Mouse (Mus musculus) hindbrain, embryonic 14.5 days (tissue): ENCODE data around the gene Adk. TPM values are rescaled to one million over a fixed set of nuclear protein-coding genes. Genes with fewer than 3 reads are reported as not detected.
"Not testable (repeated sequence)": the region's sequence is repeated elsewhere in the genome, so short reads cannot be mapped to it uniquely, and the experiment has no call there.

Source experiments
- ATAC-seq: fragments of 200-750 bp; cut with Nextera tagmentation; 2 replicates; pipeline ENCODE4 v1.8.0; 2017; ENCODE audit warnings: moderate number of reproducible peaks, mild to moderate bottlenecking, moderate TSS enrichment, moderate library complexity; ENCODE audit not compliant: low FRiP score
- DNase-seq: peaks from one replicate; pipeline ENCODE4 v3.0.0-alpha.2; 2015; ENCODE audit warnings: low spot score
- H3K27ac ChIP-seq: fragments of 300-500 bp; sonication (generic); 2 replicates; pipeline ENCODE4 v1.5.1; 2014; ENCODE audit warnings: mild to moderate bottlenecking, moderate library complexity
- H3K27me3 ChIP-seq: fragments of 300-500 bp; sonication (generic); 2 replicates; pipeline ENCODE4 v1.6.1; 2014; ENCODE audit warnings: mild to moderate bottlenecking, low read length, mixed read lengths; ENCODE audit not compliant: control insufficient read depth, insufficient read depth
- H3K36me3 ChIP-seq: fragments of 300-500 bp; sonication (generic); replicated peaks from 2 replicates; pipeline ENCODE4 v1.6.1; 2014; ENCODE audit not compliant: control insufficient read depth, insufficient read depth
- H3K4me1 ChIP-seq: fragments of 300-500 bp; sonication (generic); replicated peaks from 2 replicates; pipeline ENCODE4 v1.6.1; 2014; ENCODE audit warnings: antibody characterized with exemption, low read length, mixed read lengths; ENCODE audit not compliant: control insufficient read depth, insufficient read depth
- H3K4me2 ChIP-seq: fragments of 300-500 bp; sonication (generic); replicated peaks from 2 replicates; pipeline ENCODE4 v1.6.1; 2014; ENCODE audit warnings: mild to moderate bottlenecking, moderate library complexity
- H3K4me3 ChIP-seq: fragments of 300-500 bp; sonication (generic); replicated peaks from 2 replicates; pipeline ENCODE4 v1.5.1; 2014; ENCODE audit warnings: mild to moderate bottlenecking, low read length
- H3K9ac ChIP-seq: fragments of 300-500 bp; sonication (generic); 2 replicates; pipeline ENCODE4 v1.6.1; 2014
- H3K9me3 ChIP-seq: fragments of 300-500 bp; sonication (generic); 2 replicates; pipeline ENCODE4 v1.6.1; 2016; ENCODE audit warnings: low read length; ENCODE audit not compliant: control insufficient read depth
- whole genome bisulfite sequencing: fragments of 180-500 bp; shearing (Covaris S2); extraction: QIAGEN DNeasy Blood & Tissue Kit; methylation state at CpG from one replicate; pipeline ENCODE4 v1.1.7; 2014; 5-methylcytosine and 5-hydroxymethylcytosine counted together
- polyA plus RNA-seq: library from polyadenylated mRNA; unstranded; fragments of >200 nt; fragmentation: Nextera tagmentation; extraction: Ambion mirVana; gene quantifications from 2 replicates; pipeline ENCODE4 v1.2.1, GENCODE M21; 2014

Gene Adk
- polyA plus RNA-seq, 1 experiment from 2014 or later: 40.2 TPM

GRCm38 (mm10) chr14:21088731-21089130 lies 36.4 kb downstream of the Adk start:
- Histone ChIP-seq H3K36me3 (no peaks in the 10 kb centered on the region), H3K27ac (no peak overlapping the region), H3K27me3 (no peaks in the 10 kb centered on the region), H3K4me2 (no peak overlapping the region), H3K9me3 (no peaks in the 10 kb centered on the region), H3K4me1 (no peaks in the 10 kb centered on the region), H3K9ac (no peak overlapping the region), H3K4me3 (no peak overlapping the region)
- DNase-seq (no peak), ATAC-seq (no peak)
- WGBS: 47% methylated on average over 3 of the region's 3 CpGs

- DNase-seq: no peak
- Histone ChIP-seq H3K9ac (no peak overlapping the region), H3K36me3 (no peaks in the 10 kb centered on the region), H3K4me1 (no peaks in the 10 kb centered on the region), H3K4me2 (no peak overlapping the region), H3K27ac (no peak overlapping the region), H3K27me3 (no peaks in the 10 kb centered on the region), H3K4me3 (no peak overlapping the region), H3K9me3 (no peaks in the 10 kb centered on the region)
- WGBS: 84% methylated on average over 3 of the region's 3 CpGs
- ATAC-seq: no peak
Observed at GRCm38 (mm10) chr14:21090400-21090799, 38.0 kb downstream of the Adk start.

DNA sequence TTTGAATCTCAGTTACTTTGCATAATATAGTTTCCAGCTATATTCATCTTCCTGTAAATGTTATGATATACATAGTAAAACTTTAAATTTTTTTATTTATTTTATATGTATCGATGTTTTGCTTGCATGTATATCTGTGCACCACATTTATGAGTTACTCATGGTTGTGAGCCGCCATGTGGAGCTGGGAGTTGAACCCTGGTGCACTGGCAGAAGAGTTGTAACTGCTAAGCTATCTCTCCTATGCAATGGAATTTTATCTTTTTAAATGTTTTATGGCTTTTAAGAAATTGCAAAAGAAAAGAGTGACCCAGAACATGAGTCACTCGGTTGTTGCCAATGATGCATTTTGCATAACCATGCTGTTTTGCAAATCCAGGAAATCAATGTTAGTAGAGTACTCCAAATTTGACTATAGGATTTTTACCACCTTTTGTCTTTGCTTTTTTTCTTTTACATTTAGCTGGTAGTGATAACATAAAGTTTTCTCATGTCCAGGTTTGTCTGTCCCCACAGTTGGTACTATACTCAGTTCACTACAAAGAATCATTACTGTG lies 38.6 kb downstream of the Adk start:
- Histone ChIP-seq H3K27ac (no peak overlapping the region), H3K4me3 (no peak overlapping the region), H3K9me3 (no peaks in the 10 kb centered on the region), H3K4me2 (no peak overlapping the region), H3K27me3 (no peaks in the 10 kb centered on the region), H3K9ac (no peak overlapping the region), H3K36me3 (no peaks in the 10 kb centered on the region), H3K4me1 (no peaks in the 10 kb centered on the region)
- no peak for DNase-seq
- ATAC-seq: no peak
- 94% methylated on average over 3 of the region's 3 CpGs for WGBS

GRCm38 (mm10) chr14:21094161-21094560 lies 41.8 kb downstream of the Adk start:
- not testable (repeated sequence) for H3K4me3 ChIP-seq, H3K9me3 ChIP-seq, H3K27ac ChIP-seq, DNase-seq, H3K36me3 ChIP-seq, H3K4me2 ChIP-seq, H3K4me1 ChIP-seq, ATAC-seq, H3K9ac ChIP-seq, H3K27me3 ChIP-seq

DNA sequence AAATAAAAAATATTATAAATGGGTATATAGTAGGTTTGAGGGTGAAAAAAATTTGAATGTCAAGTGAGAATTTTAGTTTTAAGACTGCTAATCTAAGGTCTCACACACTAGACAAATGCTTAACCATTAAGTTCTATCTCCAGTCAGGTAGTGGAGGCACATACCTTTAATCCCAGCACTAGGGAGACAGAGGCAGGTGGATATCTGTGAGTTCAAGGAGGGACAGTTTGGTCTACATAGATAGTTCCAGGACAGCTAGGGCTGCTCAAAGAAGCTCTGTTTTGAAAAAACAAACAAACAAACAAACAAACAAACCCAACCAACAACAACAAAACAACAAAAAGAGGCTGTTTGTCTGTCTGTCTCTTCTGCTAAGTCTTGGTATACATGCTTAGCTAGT lies 43.9 kb downstream of the Adk start:
- Histone ChIP-seq H3K27me3 (no peaks in the 10 kb centered on the region), H3K4me1 (no peaks in the 10 kb centered on the region), H3K4me2 (no peak overlapping the region), H3K9ac (no peak overlapping the region), H3K4me3 (no peak overlapping the region), H3K27ac (no peak overlapping the region), H3K36me3 (no peaks in the 10 kb centered on the region), H3K9me3 (no peaks in the 10 kb centered on the region)
- DNase-seq (no peak), ATAC-seq (no peak)

GRCm38 (mm10) chr14:21096689-21097088 lies 44.3 kb downstream of the Adk start:
- H3K4me1 ChIP-seq: no peaks in the 10 kb centered on the region
- H3K27ac ChIP-seq: no peak overlapping the region
- no peak overlapping the region for H3K9ac ChIP-seq
- no peaks in the 10 kb centered on the region for H3K36me3 ChIP-seq
- no peaks in the 10 kb centered on the region for H3K27me3 ChIP-seq
- DNase-seq (no peak), ATAC-seq (no peak)
- H3K9me3 ChIP-seq: no peaks in the 10 kb centered on the region
- no peak overlapping the region for H3K4me3 ChIP-seq
- H3K4me2 ChIP-seq: no peak overlapping the region
- 90% methylated on average over 4 of the region's 4 CpGs for WGBS

DNA sequence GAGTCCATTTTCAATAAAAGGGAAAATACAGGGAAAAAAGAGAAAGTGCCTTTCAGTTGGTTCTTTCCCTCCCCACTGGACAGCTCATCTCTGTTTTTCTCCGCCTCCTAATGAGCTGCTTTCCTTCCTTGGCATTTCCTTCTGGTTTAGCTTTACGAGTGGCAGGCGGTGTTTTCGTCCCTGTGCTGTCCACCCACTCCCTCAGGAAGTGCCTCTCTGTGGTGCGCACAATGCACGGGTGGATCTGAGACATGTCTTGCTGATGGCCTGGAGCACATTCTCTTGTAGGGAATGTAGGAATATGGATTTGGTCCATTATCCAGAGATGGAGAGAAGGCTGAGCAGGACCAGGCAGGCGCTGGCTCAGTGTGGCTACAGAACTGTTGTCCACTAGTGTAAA lies 47.0 kb downstream of the Adk start:
- H3K4me3 ChIP-seq: no peak overlapping the region
- H3K4me2 ChIP-seq: no peak overlapping the region
- H3K9ac ChIP-seq: no peak overlapping the region
- no peaks in the 10 kb centered on the region for H3K36me3 ChIP-seq
- no peaks in the 10 kb centered on the region for H3K27me3 ChIP-seq
- H3K27ac ChIP-seq: no peak overlapping the region
- WGBS: 89% methylated on average over 7 of the region's 7 CpGs
- no peak for DNase-seq
- H3K4me1 ChIP-seq: no peaks in the 10 kb centered on the region
- ATAC-seq: no peak
- H3K9me3 ChIP-seq: no peaks in the 10 kb centered on the region

DNA sequence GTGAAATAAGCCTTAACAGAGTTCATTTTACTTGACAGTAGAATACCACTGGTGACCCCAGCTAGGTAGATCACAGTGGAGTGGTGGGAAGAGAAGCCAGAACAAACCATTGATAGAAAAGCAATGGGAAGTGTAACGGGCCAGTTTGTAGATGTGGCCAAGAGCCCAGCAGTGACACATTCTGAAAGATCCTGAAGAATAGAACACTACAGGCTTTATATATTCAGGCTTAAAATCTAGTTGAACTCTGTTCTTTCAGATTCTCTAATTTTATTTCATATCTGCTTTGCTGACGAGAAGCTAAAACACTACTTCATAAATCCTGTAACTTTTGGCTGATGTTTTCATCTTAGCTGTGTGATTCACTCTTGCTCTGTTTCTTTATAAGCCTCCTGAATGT lies 48.5 kb downstream of the Adk start:
- no peaks in the 10 kb centered on the region for H3K4me1 ChIP-seq
- DNase-seq (no peak), ATAC-seq (no peak)
- H3K9ac ChIP-seq: no peak overlapping the region
- no peak overlapping the region for H3K27ac ChIP-seq
- 84% methylated on average over 2 of the region's 2 CpGs for WGBS
- H3K4me3 ChIP-seq: no peak overlapping the region
- no peaks in the 10 kb centered on the region for H3K27me3 ChIP-seq
- no peaks in the 10 kb centered on the region for H3K9me3 ChIP-seq
- H3K36me3 ChIP-seq: no peaks in the 10 kb centered on the region
- no peak overlapping the region for H3K4me2 ChIP-seq

DNA sequence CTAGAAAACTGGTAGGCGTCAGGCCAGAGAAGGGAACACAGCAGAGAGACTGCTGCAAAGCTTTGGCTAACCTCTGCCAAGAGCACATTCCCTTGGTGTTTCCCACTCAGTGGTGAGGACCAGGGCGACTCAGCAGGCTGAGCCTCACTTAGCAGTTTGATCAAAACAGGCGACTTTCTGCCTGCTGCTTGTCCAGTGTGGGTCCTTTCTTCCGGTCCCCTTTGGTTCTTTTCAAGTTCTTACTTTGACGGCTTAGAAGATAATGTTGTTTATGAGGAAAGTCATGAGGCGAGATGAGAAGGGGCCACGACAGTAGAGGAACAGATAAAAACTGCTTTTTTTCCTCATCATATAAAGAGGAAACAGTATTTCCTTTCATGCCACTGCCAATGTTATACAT lies 49.2 kb downstream of the Adk start:
- 69% methylated on average over 7 of the region's 7 CpGs for WGBS
- Histone ChIP-seq H3K4me3 (no peak overlapping the region), H3K9ac (no peak overlapping the region), H3K4me1 (no peaks in the 10 kb centered on the region), H3K9me3 (no peaks in the 10 kb centered on the region), H3K4me2 (no peak overlapping the region), H3K27ac (no peak overlapping the region), H3K27me3 (no peaks in the 10 kb centered on the region), H3K36me3 (no peaks in the 10 kb centered on the region)
- no peak for DNase-seq
- no peak for ATAC-seq

DNA sequence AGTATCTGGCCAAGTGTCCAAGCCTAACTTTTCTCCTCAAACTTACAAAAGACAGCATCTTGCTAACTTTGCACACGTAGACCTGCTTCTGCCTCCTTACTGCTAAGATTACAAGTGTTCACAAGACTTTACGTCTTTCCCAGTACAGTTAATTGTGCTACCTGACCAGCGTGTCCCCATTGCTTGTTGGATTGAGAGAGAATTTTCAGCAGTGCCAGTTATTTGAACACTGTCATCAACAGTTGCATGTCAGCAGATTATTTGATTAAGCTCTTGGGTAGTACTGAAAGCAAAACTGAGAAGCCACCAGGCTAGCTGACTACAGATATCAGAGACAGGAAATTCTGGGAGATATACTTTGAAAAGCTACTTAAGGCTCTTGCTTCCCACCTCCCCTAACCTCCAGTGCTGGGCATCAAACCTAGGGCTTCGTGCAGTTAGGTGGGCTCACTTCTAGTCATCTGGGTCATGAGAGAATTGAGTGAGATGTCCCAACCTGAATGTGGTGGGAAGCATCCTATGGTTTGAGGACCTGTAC lies 50.4 kb downstream of the Adk start:
- ATAC-seq (no peak), DNase-seq (no peak)
- Histone ChIP-seq H3K4me1 (no peaks in the 10 kb centered on the region), H3K4me2 (no peak overlapping the region), H3K9me3 (no peaks in the 10 kb centered on the region), H3K4me3 (no peak overlapping the region), H3K36me3 (no peaks in the 10 kb centered on the region), H3K9ac (no peak overlapping the region), H3K27me3 (no peaks in the 10 kb centered on the region), H3K27ac (no peak overlapping the region)
- WGBS: 93% methylated on average over 4 of the region's 4 CpGs
